Mouse (Mus musculus) embryonic facial prominence, embryonic 10.5 days (tissue): ENCODE measurements at regions not wholly inside any gene's neighbourhood (a gene's known extent, or its start where the extent isn't known, plus 50 kb on each side); places are given as distances from the start of the nearest gene placed in this dataset.
A peak's percentile ranks its signal among the peaks of the same experiment; 100 is the strongest.

Experiments used
- DNase-seq: peaks from one replicate; pipeline ENCODE4 v3.0.0-alpha.2; 2017; ENCODE audit warnings: low spot score
- H3K27ac ChIP-seq: fragments of 300-500 bp; sonication (generic); replicated peaks from 2 replicates; pipeline ENCODE4 v1.5.1; 2016; ENCODE audit warnings: mild to moderate bottlenecking
- H3K27me3 ChIP-seq: fragments of 300-500 bp; sonication (generic); replicated peaks from 2 replicates; pipeline ENCODE4 v1.6.1; 2016; ENCODE audit warnings: low read depth, mild to moderate bottlenecking; ENCODE audit not compliant: poor library complexity, severe bottlenecking
- H3K36me3 ChIP-seq: fragments of 300-500 bp; sonication (generic); replicated peaks from 2 replicates; pipeline ENCODE4 v1.6.1; 2016; ENCODE audit warnings: mild to moderate bottlenecking, moderate library complexity
- H3K4me1 ChIP-seq: fragments of 300-500 bp; sonication (generic); 2 replicates; pipeline ENCODE4 v1.6.1; 2016
- H3K4me3 ChIP-seq: fragments of 300-500 bp; sonication (generic); 2 replicates; pipeline ENCODE4 v1.5.1; 2016; ENCODE audit warnings: mild to moderate bottlenecking, moderate library complexity
- H3K9me3 ChIP-seq: fragments of 300-500 bp; sonication (generic); 2 replicates; pipeline ENCODE4 v1.6.1; 2016; ENCODE audit warnings: mild to moderate bottlenecking
- WGBS: fragments of 180-500 bp; shearing (Covaris S2); methylation state at CpG from one replicate; pipeline ENCODE4 v1.1.7; 2016; 5-methylcytosine and 5-hydroxymethylcytosine counted together

DNA sequence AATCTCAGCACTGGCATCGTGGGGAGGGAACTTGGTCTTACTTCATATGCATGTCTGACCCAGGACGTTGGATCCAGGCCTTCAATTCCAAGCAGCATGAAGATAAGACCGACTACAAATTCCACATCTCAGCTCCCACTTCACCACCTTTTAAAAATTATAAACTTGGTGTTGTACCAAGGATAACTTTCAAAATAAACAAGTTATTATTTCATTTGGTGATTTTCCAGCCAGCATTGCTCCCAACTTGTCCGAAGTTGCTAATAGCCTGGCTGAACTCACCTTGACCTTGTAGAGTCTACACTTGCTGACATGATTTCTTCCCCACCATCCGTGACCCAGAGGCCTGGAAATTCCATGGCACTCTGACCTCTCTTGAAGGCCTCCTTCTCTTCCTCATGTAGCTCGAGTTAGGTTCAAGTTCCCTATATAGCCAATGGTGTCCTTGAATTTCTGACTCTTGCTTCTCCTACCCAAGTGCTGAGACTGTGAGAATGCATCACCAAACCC lies 123.7 kb downstream of the Thbs2 start:
- no peak overlapping the region for H3K27ac ChIP-seq
- DNase-seq, result no peak
- no peaks in the 10 kb centered on the region for H3K27me3 ChIP-seq
- H3K36me3 ChIP-seq, result no peaks in the 10 kb centered on the region
- H3K9me3 ChIP-seq, result no peaks in the 10 kb centered on the region
- no peaks in the 10 kb centered on the region for H3K4me1 ChIP-seq
- H3K4me3 ChIP-seq, result no peak overlapping the region
- WGBS, result 81% methylated on average over 6 of the region's 6 CpGs

DNA sequence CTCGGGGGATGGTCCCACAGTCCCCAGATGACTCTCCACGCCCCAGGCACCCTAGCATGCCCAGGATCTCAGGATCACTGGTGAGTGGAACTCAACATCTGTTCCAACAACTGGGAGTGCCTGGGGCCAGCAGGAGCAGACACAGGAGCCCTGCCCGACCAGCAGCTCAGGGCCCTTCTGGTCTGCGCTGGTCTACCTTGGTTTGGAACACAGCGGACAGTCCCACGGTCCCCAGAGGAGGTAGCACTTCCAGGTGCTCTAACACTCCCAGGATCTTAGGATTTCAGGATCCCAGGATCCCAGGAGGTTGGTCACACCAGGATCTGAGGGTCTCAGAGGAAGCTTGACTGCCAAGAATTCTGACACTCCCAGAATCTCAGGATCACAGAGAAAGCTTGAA lies 131.8 kb downstream of the Thbs2 start:
- H3K27ac ChIP-seq, result no peak overlapping the region
- H3K9me3 ChIP-seq, result no peaks in the 10 kb centered on the region
- H3K36me3 ChIP-seq, result no peaks in the 10 kb centered on the region
- H3K27me3 ChIP-seq, result no peaks in the 10 kb centered on the region
- 88% methylated on average over 6 of the region's 6 CpGs for WGBS
- no peak overlapping the region for H3K4me3 ChIP-seq
- no peaks in the 10 kb centered on the region for H3K4me1 ChIP-seq
- no peak for DNase-seq

DNA sequence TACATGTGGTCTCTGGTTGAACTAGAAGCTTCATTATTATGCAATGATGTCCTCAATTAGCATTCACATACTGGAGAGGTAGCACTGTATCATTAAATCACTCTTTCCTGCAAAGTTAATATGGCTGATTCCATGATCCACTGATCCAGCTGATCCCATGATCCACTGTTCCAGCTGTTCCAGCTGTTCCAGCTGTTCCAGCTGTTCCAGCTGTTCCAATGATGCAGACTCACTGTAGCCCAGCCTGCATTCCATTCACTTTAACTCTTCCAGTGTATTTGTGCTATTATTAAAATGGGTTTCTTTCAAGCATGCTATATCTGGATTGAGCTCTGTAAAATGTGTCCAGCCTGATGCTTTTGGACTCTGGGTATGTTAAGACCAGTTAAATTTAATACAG lies 136.8 kb downstream of the Thbs2 start:
- Histone ChIP-seq H3K9me3 (no peaks in the 10 kb centered on the region), H3K4me3 (no peak overlapping the region), H3K36me3 (no peaks in the 10 kb centered on the region), H3K4me1 (no peaks in the 10 kb centered on the region), H3K27me3 (no peaks in the 10 kb centered on the region), H3K27ac (no peak overlapping the region)
- no peak for DNase-seq

DNA sequence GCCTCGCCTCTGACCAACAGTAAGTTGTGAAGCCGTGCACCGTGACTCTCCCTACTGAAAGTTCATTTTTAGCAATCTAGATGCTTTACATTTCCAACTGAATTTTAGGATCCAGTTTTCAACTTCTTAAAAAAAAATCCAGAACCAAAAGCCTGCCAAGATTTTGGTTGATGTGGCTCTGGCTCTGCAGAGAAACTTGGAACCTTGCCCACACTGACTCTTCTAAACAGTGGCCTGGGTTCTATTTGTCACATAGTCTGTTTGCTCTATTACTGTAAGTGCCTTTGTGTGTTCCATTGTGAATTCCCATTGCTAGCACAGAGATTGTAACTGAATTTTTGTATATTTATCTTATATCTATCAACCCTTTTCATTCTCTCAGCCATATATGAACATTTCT lies 140.8 kb downstream of the Thbs2 start:
- Histone ChIP-seq H3K27me3 (no peaks in the 10 kb centered on the region), H3K4me3 (no peak overlapping the region), H3K36me3 (no peaks in the 10 kb centered on the region), H3K4me1 (no peaks in the 10 kb centered on the region), H3K27ac (no peak overlapping the region), H3K9me3 (0 out of 2 replicates have a peak, but pooled peaks cover 3% of the 10 kb centered on the region)
- WGBS, result 72% methylated on average over 3 of the region's 3 CpGs
- DNase-seq, result no peak

DNA sequence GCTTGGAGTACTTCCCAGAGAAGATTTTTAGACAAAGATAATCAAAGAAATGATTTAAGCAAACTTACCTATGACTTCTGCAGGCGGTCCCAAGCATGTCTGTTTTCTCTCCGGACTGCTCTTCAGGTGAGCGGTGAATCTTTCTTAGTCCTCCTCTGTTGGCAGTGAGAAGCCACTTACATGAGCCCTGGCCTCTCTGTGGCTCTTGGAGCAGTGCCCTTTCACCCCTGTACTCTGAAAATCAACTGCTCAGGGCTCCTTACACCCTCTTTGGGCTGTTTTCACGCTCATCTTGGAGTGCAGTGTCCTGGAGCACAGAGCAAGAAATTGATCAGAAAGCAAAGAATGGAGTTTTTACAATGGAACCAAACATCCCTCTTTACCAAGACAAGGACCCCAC lies 142.0 kb downstream of the Thbs2 start:
- Histone ChIP-seq H3K36me3 (no peaks in the 10 kb centered on the region), H3K27ac (no peak overlapping the region), H3K4me3 (no peak overlapping the region), H3K9me3 (peaks cover 13% of the 10 kb centered on the region; the same call in 1 of the 2 replicates), H3K4me1 (no peaks in the 10 kb centered on the region), H3K27me3 (no peaks in the 10 kb centered on the region)
- WGBS, result 83% methylated on average over 4 of the region's 4 CpGs
- DNase-seq, result no peak

DNA sequence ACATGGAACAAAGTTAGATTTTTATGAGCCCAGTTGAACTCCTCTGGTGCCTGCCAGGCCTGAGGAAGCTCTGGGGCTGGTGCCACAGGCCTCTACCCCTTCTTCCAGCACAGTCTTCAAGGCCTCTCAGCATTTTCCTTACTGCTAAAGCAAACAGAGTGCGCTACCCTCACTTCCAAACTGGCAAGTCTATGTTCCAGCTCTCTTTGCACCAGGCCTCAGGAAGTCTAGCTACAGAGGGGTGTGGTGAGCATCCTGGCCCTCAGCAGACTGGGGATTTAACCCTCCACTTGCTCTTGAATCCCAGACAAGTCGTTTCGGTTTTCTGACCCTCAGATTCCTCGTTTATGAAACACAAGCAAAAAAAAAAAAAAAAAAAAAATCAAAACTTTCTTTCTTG lies 142.4 kb downstream of the Thbs2 start:
- H3K4me1 ChIP-seq, result no peaks in the 10 kb centered on the region
- H3K27ac ChIP-seq, result no peak overlapping the region
- peaks cover 14% of the 10 kb centered on the region; the same call in 1 of the 2 replicates for H3K9me3 ChIP-seq
- no peaks in the 10 kb centered on the region for H3K36me3 ChIP-seq
- H3K4me3 ChIP-seq, result no peak overlapping the region
- no peak for DNase-seq
- 71% methylated on average over 4 of the region's 4 CpGs for WGBS
- H3K27me3 ChIP-seq, result no peaks in the 10 kb centered on the region

DNA sequence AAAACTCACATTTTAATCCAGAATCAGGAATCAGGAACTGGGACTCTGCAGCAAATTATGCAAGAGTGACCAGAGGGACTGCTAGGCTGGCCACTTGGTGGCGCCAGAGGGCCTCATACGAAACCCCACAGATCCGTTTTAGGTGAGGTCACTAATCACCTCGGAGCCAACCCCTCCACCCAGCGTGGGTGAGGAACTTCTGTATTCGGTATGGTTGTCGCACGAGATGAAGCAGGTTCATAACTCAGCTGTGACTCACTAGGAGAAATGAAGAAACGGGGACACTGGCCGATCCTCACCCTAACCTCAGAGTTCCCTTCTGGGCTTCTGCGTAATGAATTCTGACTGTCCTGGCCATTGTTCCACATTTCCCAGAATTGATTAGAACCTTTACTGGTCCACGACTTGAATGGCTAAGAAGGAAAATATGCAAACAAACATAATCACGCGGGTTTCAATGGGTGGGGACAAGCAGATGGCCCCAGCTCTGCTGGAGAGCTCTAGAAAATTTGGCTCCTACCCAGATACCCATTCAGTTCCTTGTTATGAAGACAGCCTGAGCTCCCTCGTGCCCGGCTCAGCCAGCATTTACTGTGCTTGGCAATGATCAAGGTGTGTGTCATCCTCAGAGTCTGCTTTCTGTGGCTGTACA lies 148.1 kb downstream of the Thbs2 start:
- H3K4me1 ChIP-seq, result no peaks in the 10 kb centered on the region
- WGBS, result 37% methylated on average over 16 of the region's 16 CpGs
- H3K27me3 ChIP-seq, result no peaks in the 10 kb centered on the region
- peak; percentile 80 for DNase-seq
- H3K36me3 ChIP-seq, result no peaks in the 10 kb centered on the region
- H3K27ac ChIP-seq, result no peak overlapping the region
- H3K9me3 ChIP-seq, result peaks cover 14% of the 10 kb centered on the region; the same call in 1 of the 2 replicates
- H3K4me3 ChIP-seq, result no peak overlapping the region

DNA sequence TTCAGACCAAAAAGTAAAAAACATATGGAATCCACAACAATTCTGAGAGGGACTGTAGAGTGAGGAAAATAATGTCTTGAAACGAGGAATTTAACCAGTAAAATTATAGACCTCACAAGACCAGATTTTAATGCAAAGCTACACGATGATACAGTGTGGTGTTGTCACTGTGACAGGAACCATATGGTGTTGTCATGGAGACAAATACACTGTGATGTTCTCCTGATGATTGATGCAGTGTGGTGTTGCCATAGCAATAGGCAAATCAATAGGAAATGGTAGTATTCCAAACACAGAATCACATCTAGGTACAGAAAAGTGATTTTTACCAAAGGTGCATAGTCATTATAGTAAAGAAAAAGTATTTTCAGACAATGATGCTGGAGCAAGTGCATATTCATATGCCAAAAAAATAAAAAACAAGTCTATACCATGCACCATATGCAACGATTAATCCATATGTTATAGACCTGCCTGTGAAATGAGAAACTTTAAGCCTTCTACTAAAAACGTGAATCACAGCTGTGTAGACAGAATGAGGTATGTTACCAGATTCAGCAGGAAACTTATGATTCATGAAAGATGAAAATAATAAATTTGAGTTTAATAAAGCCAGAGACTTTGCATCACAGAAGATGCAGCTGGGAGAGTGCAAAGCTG lies 149.6 kb downstream of the Thbs2 start:
- Histone ChIP-seq H3K36me3 (no peaks in the 10 kb centered on the region), H3K4me3 (no peak overlapping the region), H3K27me3 (no peaks in the 10 kb centered on the region), H3K4me1 (0 out of 2 replicates have a peak, but pooled peaks cover 4% of the 10 kb centered on the region), H3K27ac (no peak overlapping the region), H3K9me3 (peaks cover 14% of the 10 kb centered on the region; the same call in 1 of the 2 replicates)
- 72% methylated on average over 4 of the region's 4 CpGs for WGBS
- DNase-seq, result no peak

DNA sequence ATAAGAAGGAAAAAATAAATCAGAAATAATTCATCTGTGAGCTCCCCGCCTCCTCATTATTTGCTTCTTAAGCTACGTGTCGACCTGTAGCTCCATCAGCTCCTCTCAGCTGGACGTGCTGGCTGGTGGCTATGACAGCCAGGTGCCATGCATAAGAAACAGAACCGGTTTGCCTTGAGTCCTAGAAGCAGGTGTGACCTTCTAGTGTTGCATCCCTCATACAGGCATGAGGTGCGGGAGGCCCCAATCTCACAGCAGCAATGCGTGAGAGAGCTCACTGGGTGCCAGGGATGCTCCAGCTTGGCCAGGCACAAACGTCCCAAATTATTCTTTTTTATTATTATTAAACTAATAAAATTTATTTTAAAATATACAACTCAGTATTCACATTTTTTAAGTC lies 153.0 kb downstream of the Thbs2 start:
- Histone ChIP-seq H3K27ac (no peak overlapping the region), H3K4me3 (no peak overlapping the region), H3K36me3 (no peaks in the 10 kb centered on the region), H3K4me1 (0 out of 2 replicates have a peak, but pooled peaks cover 4% of the 10 kb centered on the region), H3K27me3 (no peaks in the 10 kb centered on the region), H3K9me3 (no peaks in the 10 kb centered on the region)
- 85% methylated on average over 8 of the region's 8 CpGs for WGBS
- DNase-seq, result no peak

DNA sequence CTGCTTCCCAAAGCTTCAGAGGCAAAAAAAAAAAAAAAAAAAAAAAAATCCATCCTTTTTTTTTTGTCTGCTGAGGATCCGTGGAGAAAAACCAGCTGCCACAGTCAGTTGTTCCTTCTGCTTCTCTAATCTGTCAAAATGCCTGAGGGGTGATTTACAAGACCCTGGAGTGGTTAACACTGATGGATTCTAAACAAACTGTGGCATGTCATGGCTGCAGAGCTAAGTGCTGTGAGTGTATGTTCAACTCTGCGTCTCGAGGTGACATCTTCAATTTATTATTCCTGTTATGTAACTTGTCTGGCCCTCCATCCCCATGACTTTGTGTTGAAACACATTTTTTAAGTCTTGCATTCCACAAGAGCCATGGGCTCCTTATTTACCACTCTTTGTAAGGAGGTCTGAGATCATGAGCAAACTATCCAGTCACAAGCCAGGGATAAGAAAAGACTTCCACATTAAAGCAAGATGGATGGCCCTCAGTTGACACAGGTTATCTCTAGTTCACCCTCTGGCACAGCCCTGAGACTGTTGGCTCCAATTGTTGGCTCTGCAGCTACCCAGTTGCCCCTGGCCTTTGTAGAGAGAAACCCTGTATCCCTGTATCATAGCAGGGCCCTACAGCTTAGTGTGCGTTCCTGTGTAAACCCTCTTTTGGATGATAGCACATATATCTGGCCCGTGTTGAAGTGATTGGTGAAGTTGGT lies 153.6 kb downstream of the Thbs2 start:
- Histone ChIP-seq H3K27me3 (no peaks in the 10 kb centered on the region), H3K27ac (no peak overlapping the region), H3K4me3 (no peak overlapping the region), H3K4me1 (0 out of 2 replicates have a peak, but pooled peaks cover 4% of the 10 kb centered on the region), H3K36me3 (no peaks in the 10 kb centered on the region), H3K9me3 (no peaks in the 10 kb centered on the region)
- 78% methylated on average over 5 of the region's 5 CpGs for WGBS
- DNase-seq, result no peak

DNA sequence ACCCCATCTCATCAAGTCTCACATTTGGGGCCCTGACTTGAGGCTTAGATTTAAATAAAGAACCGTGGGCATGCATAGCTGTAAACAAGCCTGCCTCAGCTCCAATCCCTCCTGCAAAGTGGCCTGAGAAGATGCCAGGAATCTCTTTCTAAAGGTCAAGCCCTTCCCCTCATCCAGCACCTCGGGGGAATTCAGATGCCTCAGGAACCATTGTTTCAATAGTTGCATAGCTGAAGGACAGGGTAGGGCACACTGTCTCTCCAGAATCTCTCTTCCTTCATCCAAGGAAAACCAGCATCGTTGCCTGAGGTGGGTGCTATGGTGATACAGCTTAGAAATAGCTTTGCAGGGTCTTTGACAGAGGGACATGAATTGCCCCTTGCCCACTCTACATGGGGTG lies 154.4 kb downstream of the Thbs2 start:
- Histone ChIP-seq H3K9me3 (no peaks in the 10 kb centered on the region), H3K4me3 (no peak overlapping the region), H3K4me1 (0 out of 2 replicates have a peak, but pooled peaks cover 4% of the 10 kb centered on the region), H3K36me3 (no peaks in the 10 kb centered on the region), H3K27ac (no peak overlapping the region), H3K27me3 (no peaks in the 10 kb centered on the region)
- DNase-seq, result no peak
- WGBS, result 55% methylated on average over 3 of the region's 3 CpGs

DNA sequence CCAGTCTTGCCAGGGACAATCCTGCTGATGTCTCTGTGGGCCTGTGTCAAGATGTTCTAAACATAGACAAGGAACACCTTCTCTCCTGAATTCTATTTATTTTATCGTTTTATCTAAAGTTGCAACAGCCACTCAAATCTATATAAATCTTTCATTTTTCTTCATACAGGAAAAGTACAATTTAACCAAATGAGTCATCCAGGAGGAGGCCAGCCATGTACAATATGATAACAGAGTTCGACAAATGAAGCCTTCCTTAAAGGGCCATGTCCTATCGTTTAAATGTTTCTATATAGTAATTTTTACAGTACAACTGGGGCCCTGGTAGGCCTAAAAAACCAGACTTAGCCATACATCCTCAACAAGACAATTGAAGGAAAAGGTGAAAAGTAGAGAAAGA lies 154.8 kb downstream of the Thbs2 start:
- Histone ChIP-seq H3K4me1 (0 out of 2 replicates have a peak, but pooled peaks cover 4% of the 10 kb centered on the region), H3K27ac (no peak overlapping the region), H3K9me3 (no peaks in the 10 kb centered on the region), H3K36me3 (no peaks in the 10 kb centered on the region), H3K27me3 (no peaks in the 10 kb centered on the region), H3K4me3 (no peak overlapping the region)
- no peak for DNase-seq
- WGBS, result 90% methylated on average over 3 of the region's 3 CpGs
